Mouse (Mus musculus): ENCODE data around the gene Lysmd4.

- TF ChIP-seq CTCF (IDR thresholded peaks at IDR 0.05) (no peak), POLR2A (IDR thresholded peaks at IDR 0.05; ENCODE audit: insufficient read depth, low read depth, low read length) (no peak), EP300 (IDR thresholded peaks at IDR 0.05; ENCODE audit: insufficient read depth, low read depth, low read length) (no peak)
These were observed 5.2 kb downstream of the Lysmd4 start for GRCm38 (mm10) chr7:67227538-67227937.

Data from heart, adult 2 months (tissue).